Mouse (Mus musculus) liver, embryonic 16.5 days (tissue): ENCODE data around the gene Dtd2. TPM values are rescaled to one million over a fixed set of nuclear protein-coding genes. Genes with fewer than 3 reads are reported as not detected.

ENCODE experiments used
- ATAC-seq: fragments of 200-750 bp; cut with Nextera tagmentation; 2 replicates; pipeline ENCODE4 v1.8.0; 2017; ENCODE audit warnings: low read depth, mild to moderate bottlenecking, moderate number of reproducible peaks, moderate library complexity
- H3K27ac ChIP-seq: fragments of 300-500 bp; sonication (generic); 2 replicates; pipeline ENCODE4 v1.5.1; 2014; ENCODE audit warnings: mild to moderate bottlenecking, low read length
- H3K27me3 ChIP-seq: fragments of 300-500 bp; sonication (generic); 2 replicates; pipeline ENCODE4 v1.6.1; 2014; ENCODE audit warnings: low read depth, low read length, mixed read lengths; ENCODE audit not compliant: control insufficient read depth, insufficient read depth
- H3K36me3 ChIP-seq: fragments of 300-500 bp; sonication (generic); 2 replicates; pipeline ENCODE4 v1.6.1; 2014; ENCODE audit warnings: mild to moderate bottlenecking; ENCODE audit not compliant: control insufficient read depth, insufficient read depth
- H3K4me1 ChIP-seq: fragments of 300-500 bp; sonication (generic); 2 replicates; pipeline ENCODE4 v1.6.1; 2014; ENCODE audit warnings: low read depth, low read length, mixed read lengths; ENCODE audit not compliant: control insufficient read depth
- H3K4me2 ChIP-seq: fragments of 300-500 bp; sonication (generic); 2 replicates; pipeline ENCODE4 v1.6.1; 2014; ENCODE audit warnings: low read depth, low read length, mixed read lengths
- H3K4me3 ChIP-seq: fragments of 300-500 bp; sonication (generic); 2 replicates; pipeline ENCODE4 v1.5.1; 2014; ENCODE audit warnings: low read depth, mild to moderate bottlenecking, low read length
- H3K9ac ChIP-seq: fragments of 300-500 bp; sonication (generic); 2 replicates; pipeline ENCODE4 v1.6.1; 2014; ENCODE audit warnings: low read depth, low read length
- H3K9me3 ChIP-seq: fragments of 300-500 bp; sonication (generic); replicated peaks from 2 replicates; pipeline ENCODE4 v1.6.1; 2016; ENCODE audit warnings: low read length; ENCODE audit not compliant: control insufficient read depth
- WGBS: fragments of 180-500 bp; shearing (Covaris S2); extraction: QIAGEN DNeasy Blood & Tissue Kit; methylation state at CpG from one replicate; pipeline ENCODE4 v1.1.7; 2014; ENCODE audit not compliant: insufficient replicate concordance; 5-methylcytosine and 5-hydroxymethylcytosine counted together
- polyA plus RNA-seq: library from polyadenylated mRNA; unstranded; fragments of >200 nt; fragmentation: Nextera tagmentation; extraction: Ambion mirVana; gene quantifications from 2 replicates; pipeline ENCODE4 v1.2.1, GENCODE M21; 2015

Dtd2 gene
- polyA plus RNA-seq, 1 experiment from 2014 or later = 10.4 TPM

GRCm38 (mm10) chr12:51972269-51973065, 33.8 kb downstream of the Dtd2 start:
- no peak for ATAC-seq
- Histone ChIP-seq H3K4me3 (no peak overlapping the region), H3K4me1 (peaks cover 8% of the 10 kb centered on the region), H3K4me2 (no peak overlapping the region), H3K9me3 (peaks cover 3% of the 10 kb centered on the region; the same call in 1 of the 2 replicates), H3K27me3 (no peaks in the 10 kb centered on the region), H3K9ac (no peak overlapping the region), H3K36me3 (no peaks in the 10 kb centered on the region), H3K27ac (no peak overlapping the region)
- WGBS = 82% methylated on average over 5 of the region's 5 CpGs

- Histone ChIP-seq H3K9ac (peak within 1 kb of the TSS; percentile 99), H3K4me3 (peak within 1 kb of the TSS; percentile 100), H3K27me3 (no peaks in the 10 kb centered on the region), H3K9me3 (peaks cover 3% of the 10 kb centered on the region; the same call in 1 of the 2 replicates), H3K36me3 (no peaks in the 10 kb centered on the region), H3K27ac (peak within 1 kb of the TSS; percentile 98), H3K4me2 (peak within 1 kb of the TSS; percentile 79), H3K4me1 (peaks cover 8% of the 10 kb centered on the region)
- peak; percentile 98 for ATAC-seq
- under 1% methylated on average over 49 of the region's 53 CpGs for WGBS
These were observed 35.1 kb downstream of the Dtd2 start, which contains the start of gene Heatr5a for GRCm38 (mm10) chr12:51971070-51971664. Gene Heatr5a, minus strand, starts transcription at chr12:51971321.

GRCm38 (mm10) chr12:51970352-51971069, 35.8 kb downstream of the Dtd2 start:
- Histone ChIP-seq H3K27me3 (no peaks in the 10 kb centered on the region), H3K4me1 (peaks cover 8% of the 10 kb centered on the region), H3K4me2 (peak overlapping the region; percentile 79), H3K36me3 (no peaks in the 10 kb centered on the region), H3K9me3 (peaks cover 3% of the 10 kb centered on the region; the same call in 1 of the 2 replicates), H3K9ac (peak overlapping the region; percentile 99), H3K4me3 (peak overlapping the region; percentile 100), H3K27ac (peak overlapping the region; percentile 98)
- 1% methylated on average over 33 of the region's 35 CpGs for WGBS
- ATAC-seq = peak; percentile 65

GRCm38 (mm10) chr12:51969876-51970275, 36.4 kb downstream of the Dtd2 start:
- peak overlapping the region; percentile 99 for H3K9ac ChIP-seq
- H3K4me2 ChIP-seq = peak overlapping the region; percentile 79
- H3K4me3 ChIP-seq = peak overlapping the region; percentile 100
- no peaks in the 10 kb centered on the region for H3K27me3 ChIP-seq
- H3K9me3 ChIP-seq = peaks cover 3% of the 10 kb centered on the region; the same call in 1 of the 2 replicates
- H3K27ac ChIP-seq = peak overlapping the region; percentile 98
- 7% methylated on average over 7 of the region's 7 CpGs for WGBS
- ATAC-seq = no peak
- H3K4me1 ChIP-seq = peaks cover 8% of the 10 kb centered on the region
- H3K36me3 ChIP-seq = no peaks in the 10 kb centered on the region

GRCm38 (mm10) chr12:51969092-51969491, 37.2 kb downstream of the Dtd2 start:
- Histone ChIP-seq H3K36me3 (no peaks in the 10 kb centered on the region), H3K4me1 (peaks cover 8% of the 10 kb centered on the region), H3K9me3 (0 out of 2 replicates have a peak, but pooled peaks cover 3% of the 10 kb centered on the region), H3K27me3 (no peaks in the 10 kb centered on the region), H3K4me3 (no peak overlapping the region), H3K9ac (no peak overlapping the region), H3K27ac (no peak overlapping the region), H3K4me2 (peak overlapping the region; percentile 79)
- no peak for ATAC-seq
- WGBS = 46% methylated on average over 2 of the region's 2 CpGs

GRCm38 (mm10) chr12:51967915-51968595, 38.2 kb downstream of the Dtd2 start:
- no peak for ATAC-seq
- Histone ChIP-seq H3K27me3 (no peaks in the 10 kb centered on the region), H3K27ac (peak overlapping the region; percentile 37; the same call in 1 of the 2 replicates), H3K9me3 (0 out of 2 replicates have a peak, but pooled peaks cover 3% of the 10 kb centered on the region), H3K9ac (no peak overlapping the region), H3K4me2 (no peak overlapping the region), H3K4me1 (peaks cover 8% of the 10 kb centered on the region), H3K4me3 (no peak overlapping the region), H3K36me3 (no peaks in the 10 kb centered on the region)
- WGBS = 64% methylated on average over 9 of the region's 9 CpGs

- no peak overlapping the region for H3K4me3 ChIP-seq
- peaks cover 8% of the 10 kb centered on the region for H3K36me3 ChIP-seq
- H3K4me1 ChIP-seq = no peaks in the 10 kb centered on the region
- no peak overlapping the region for H3K27ac ChIP-seq
- no peaks in the 10 kb centered on the region for H3K9me3 ChIP-seq
- no peak overlapping the region for H3K4me2 ChIP-seq
- H3K27me3 ChIP-seq = no peaks in the 10 kb centered on the region
- no peak for ATAC-seq
- H3K9ac ChIP-seq = no peak overlapping the region
- 79% methylated on average over 6 of the region's 6 CpGs for WGBS
These were observed 48.7 kb downstream of the Dtd2 start for GRCm38 (mm10) chr12:51957626-51958025.

GRCm38 (mm10) chr12:51952309-51952708, 54.0 kb downstream of the Dtd2 start:
- no peak for ATAC-seq
- H3K36me3 ChIP-seq = peaks cover 38% of the 10 kb centered on the region
- H3K4me3 ChIP-seq = no peak overlapping the region
- H3K9ac ChIP-seq = no peak overlapping the region
- 85% methylated on average over 10 of the region's 10 CpGs for WGBS
- no peak overlapping the region for H3K4me2 ChIP-seq
- no peaks in the 10 kb centered on the region for H3K9me3 ChIP-seq
- H3K27me3 ChIP-seq = no peaks in the 10 kb centered on the region
- H3K4me1 ChIP-seq = no peaks in the 10 kb centered on the region
- no peak overlapping the region for H3K27ac ChIP-seq
